Mouse (Mus musculus) neural tube, embryonic 14.5 days (tissue): ENCODE results near the gene Glg1. TPM values are rescaled to one million over a fixed set of nuclear protein-coding genes. Genes with fewer than 3 reads are reported as not detected.

Experiments
- ATAC-seq: fragments of 200-750 bp; cut with Nextera tagmentation; 2 replicates; pipeline ENCODE4 v1.8.0; 2017; ENCODE audit warnings: low read depth, mild to moderate bottlenecking, moderate TSS enrichment, moderate library complexity
- H3K27ac ChIP-seq: fragments of 300-500 bp; sonication (generic); 2 replicates; pipeline ENCODE4 v1.5.1; 2014; ENCODE audit warnings: low read depth, mild to moderate bottlenecking, control low read depth, low read length, moderate library complexity, mixed read lengths
- H3K27me3 ChIP-seq: fragments of 300-500 bp; sonication (generic); 2 replicates; pipeline ENCODE4 v1.6.1; 2014; ENCODE audit warnings: low read length; ENCODE audit not compliant: control insufficient read depth, insufficient read depth
- H3K36me3 ChIP-seq: fragments of 300-500 bp; sonication (generic); 2 replicates; pipeline ENCODE4 v1.6.1; 2014; ENCODE audit warnings: low read length, mixed read lengths; ENCODE audit not compliant: control insufficient read depth, insufficient read depth
- H3K4me1 ChIP-seq: fragments of 300-500 bp; sonication (generic); 2 replicates; pipeline ENCODE4 v1.6.1; 2014; ENCODE audit warnings: low read length; ENCODE audit not compliant: control insufficient read depth, insufficient read depth
- H3K4me2 ChIP-seq: fragments of 300-500 bp; sonication (generic); 2 replicates; pipeline ENCODE4 v1.6.1; 2014; ENCODE audit warnings: mild to moderate bottlenecking, low read depth, low read length, control low read depth
- H3K4me3 ChIP-seq: fragments of 300-500 bp; sonication (generic); 2 replicates; pipeline ENCODE4 v1.5.1; 2014; ENCODE audit warnings: low read depth, low read length, control low read depth, mixed read lengths
- H3K9ac ChIP-seq: fragments of 300-500 bp; sonication (generic); replicated peaks from 2 replicates; pipeline ENCODE4 v1.6.1; 2014; ENCODE audit warnings: low read depth, mild to moderate bottlenecking, control low read depth, low read length, mixed read lengths
- H3K9me3 ChIP-seq: fragments of 300-500 bp; sonication (generic); 2 replicates; pipeline ENCODE4 v1.6.1; 2016; ENCODE audit warnings: low read length; ENCODE audit not compliant: control insufficient read depth
- WGBS: fragments of 180-500 bp; shearing (Covaris S2); extraction: QIAGEN DNeasy Blood & Tissue Kit; methylation state at CpG from one replicate; pipeline ENCODE4 v1.1.7; 2014; 5-methylcytosine and 5-hydroxymethylcytosine counted together
- polyA plus RNA-seq: library from polyadenylated mRNA; unstranded; fragments of >200 nt; fragmentation: Nextera tagmentation; extraction: Ambion mirVana; gene quantifications from 2 replicates; pipeline ENCODE4 v1.2.1, GENCODE M21; 2014

Gene Glg1
- polyA plus RNA-seq, 1 experiment from 2014 or later = 77.0 TPM

- WGBS = 99% methylated on average over 2 of the region's 2 CpGs
Observed at GRCm38 (mm10) chr8:111233730-111234129, 25.3 kb downstream of the Glg1 start.

GRCm38 (mm10) chr8:111224153-111224552 lies 34.9 kb downstream of the Glg1 start:
- Histone ChIP-seq H3K27me3 (no peaks in the 10 kb centered on the region), H3K9ac (no peak overlapping the region), H3K27ac (no peak overlapping the region), H3K4me1 (0 out of 2 replicates have a peak, but pooled peaks cover 4% of the 10 kb centered on the region), H3K4me3 (no peak overlapping the region), H3K9me3 (no peaks in the 10 kb centered on the region), H3K36me3 (no peaks in the 10 kb centered on the region), H3K4me2 (no peak overlapping the region)
- no peak for ATAC-seq
- WGBS = 64% methylated on average over 5 of the region's 5 CpGs

More at GRCm38 (mm10) chr8:111233730-111234129, 25.3 kb downstream of the Glg1 start:
- ATAC-seq = no peak
- Histone ChIP-seq H3K27ac (no peak overlapping the region), H3K4me3 (no peak overlapping the region), H3K9ac (no peak overlapping the region), H3K9me3 (no peaks in the 10 kb centered on the region), H3K4me1 (no peaks in the 10 kb centered on the region), H3K4me2 (no peak overlapping the region), H3K36me3 (no peaks in the 10 kb centered on the region), H3K27me3 (no peaks in the 10 kb centered on the region)

GRCm38 (mm10) chr8:111218107-111218506 lies 40.9 kb downstream of the Glg1 start:
- Histone ChIP-seq H3K9me3 (no peaks in the 10 kb centered on the region), H3K4me1 (no peaks in the 10 kb centered on the region), H3K4me2 (no peak overlapping the region), H3K36me3 (no peaks in the 10 kb centered on the region), H3K27ac (no peak overlapping the region), H3K9ac (no peak overlapping the region), H3K27me3 (no peaks in the 10 kb centered on the region), H3K4me3 (no peak overlapping the region)
- WGBS = 60% methylated on average over 3 of the region's 3 CpGs
- no peak for ATAC-seq

- H3K4me1 ChIP-seq = no peaks in the 10 kb centered on the region
- H3K27me3 ChIP-seq = no peaks in the 10 kb centered on the region
- no peak overlapping the region for H3K27ac ChIP-seq
- 96% methylated on average over 5 of the region's 5 CpGs for WGBS
- H3K36me3 ChIP-seq = no peaks in the 10 kb centered on the region
- no peak for ATAC-seq
- H3K9me3 ChIP-seq = no peaks in the 10 kb centered on the region
- no peak overlapping the region for H3K4me2 ChIP-seq
- no peak overlapping the region for H3K9ac ChIP-seq
- H3K4me3 ChIP-seq = no peak overlapping the region
Observed at GRCm38 (mm10) chr8:111213406-111213805, 45.6 kb downstream of the Glg1 start.

GRCm38 (mm10) chr8:111211180-111211579 lies 47.8 kb downstream of the Glg1 start:
- ATAC-seq = no peak
- WGBS = 97% methylated on average over 2 of the region's 2 CpGs

GRCm38 (mm10) chr8:111209874-111210273 lies 49.1 kb downstream of the Glg1 start:
- no peaks in the 10 kb centered on the region for H3K27me3 ChIP-seq
- H3K4me2 ChIP-seq = no peak overlapping the region
- H3K36me3 ChIP-seq = no peaks in the 10 kb centered on the region
- no peak overlapping the region for H3K27ac ChIP-seq
- H3K4me1 ChIP-seq = no peaks in the 10 kb centered on the region
- no peak for ATAC-seq
- H3K9me3 ChIP-seq = no peaks in the 10 kb centered on the region
- no peak overlapping the region for H3K9ac ChIP-seq
- no peak overlapping the region for H3K4me3 ChIP-seq

More at GRCm38 (mm10) chr8:111211180-111211579, 47.8 kb downstream of the Glg1 start:
- no peak overlapping the region for H3K4me3 ChIP-seq
- no peak overlapping the region for H3K9ac ChIP-seq
- H3K36me3 ChIP-seq = no peaks in the 10 kb centered on the region
- no peaks in the 10 kb centered on the region for H3K4me1 ChIP-seq
- H3K9me3 ChIP-seq = no peaks in the 10 kb centered on the region
- H3K4me2 ChIP-seq = no peak overlapping the region
- no peaks in the 10 kb centered on the region for H3K27me3 ChIP-seq
- no peak overlapping the region for H3K27ac ChIP-seq

GRCm38 (mm10) chr8:111206321-111206720 lies 52.7 kb downstream of the Glg1 start:
- Histone ChIP-seq H3K4me1 (no peaks in the 10 kb centered on the region), H3K36me3 (no peaks in the 10 kb centered on the region), H3K27ac (no peak overlapping the region), H3K4me3 (no peak overlapping the region), H3K4me2 (no peak overlapping the region), H3K27me3 (no peaks in the 10 kb centered on the region), H3K9ac (no peak overlapping the region), H3K9me3 (no peaks in the 10 kb centered on the region)
- 90% methylated on average over 6 of the region's 6 CpGs for WGBS
- no peak for ATAC-seq

GRCm38 (mm10) chr8:111205033-111205432 lies 54.0 kb downstream of the Glg1 start:
- WGBS = 93% methylated on average over 6 of the region's 6 CpGs
- ATAC-seq = no peak
- H3K4me3 ChIP-seq = no peak overlapping the region

GRCm38 (mm10) chr8:111203341-111203740 lies 55.7 kb downstream of the Glg1 start:
- no peak for ATAC-seq
- H3K4me1 ChIP-seq = no peaks in the 10 kb centered on the region
- H3K4me3 ChIP-seq = no peak overlapping the region
- 91% methylated on average over 2 of the region's 2 CpGs for WGBS
- no peaks in the 10 kb centered on the region for H3K9me3 ChIP-seq
- no peak overlapping the region for H3K4me2 ChIP-seq
- no peak overlapping the region for H3K27ac ChIP-seq
- H3K27me3 ChIP-seq = no peaks in the 10 kb centered on the region
- peaks cover 5% of the 10 kb centered on the region; the same call in 1 of the 2 replicates for H3K36me3 ChIP-seq
- H3K9ac ChIP-seq = no peak overlapping the region

More at GRCm38 (mm10) chr8:111205033-111205432, 54.0 kb downstream of the Glg1 start:
- no peak overlapping the region for H3K27ac ChIP-seq
- H3K27me3 ChIP-seq = no peaks in the 10 kb centered on the region
- H3K9ac ChIP-seq = no peak overlapping the region
- no peaks in the 10 kb centered on the region for H3K9me3 ChIP-seq
- no peaks in the 10 kb centered on the region for H3K4me1 ChIP-seq
- H3K36me3 ChIP-seq = no peaks in the 10 kb centered on the region
- H3K4me2 ChIP-seq = no peak overlapping the region
